Mouse (Mus musculus) layer of hippocampus, postnatal 36 days (tissue): Measurements from ENCODE around the gene Naglu. TPM values are rescaled to one million over a fixed set of nuclear protein-coding genes. Genes with fewer than 3 reads are reported as not detected.

Experiments used
- DNase-seq, 2 experiments: peaks; one replicate each; pipeline ENCODE4 v3.0.0; 2022
- total RNA-seq, 2 experiments: library from RNA; stranded (reverse); gene quantifications; 2 replicates each; pipeline ENCODE4 v1.2.3; 2021

The Naglu gene
- total RNA-seq, 2 experiments from 2014 or later, result 7.2 to 9.1 TPM

GRCm38 (mm10) chr11:101057860-101058259 is 12.0 kb upstream of the Naglu start:
- DNase-seq, result peak; percentile 76

- DNase-seq, result no peak
Observed at GRCm38 (mm10) chr11:101058726-101059125, 11.1 kb upstream of the Naglu start.

GRCm38 (mm10) chr11:101059473-101059872 is 10.3 kb upstream of the Naglu start:
- no peak for DNase-seq

- peak; percentile 55 to 62 for DNase-seq
Observed at GRCm38 (mm10) chr11:101060126-101060525, 9.7 kb upstream of the Naglu start.

GRCm38 (mm10) chr11:101061049-101061448 is 8.8 kb upstream of the Naglu start:
- DNase-seq, result no peak

GRCm38 (mm10) chr11:101062165-101062884 is 7.5 kb upstream of the Naglu start:
- DNase-seq, result peak; percentile 70 to 72

- DNase-seq, result no peak
Observed at GRCm38 (mm10) chr11:101062971-101063675, 6.7 kb upstream of the Naglu start.

GRCm38 (mm10) chr11:101063676-101064327 is 6.0 kb upstream of the Naglu start:
- DNase-seq, result peak in 1 of 2 experiments; percentile 63

- no peak for DNase-seq
Observed at GRCm38 (mm10) chr11:101064462-101064861, 5.3 kb upstream of the Naglu start.

- no peak for DNase-seq
Observed at GRCm38 (mm10) chr11:101065002-101065401, 4.8 kb upstream of the Naglu start.

- DNase-seq, result peak; percentile 69
Observed at GRCm38 (mm10) chr11:101066549-101067412, 3.0 kb upstream of the Naglu start.

GRCm38 (mm10) chr11:101070189-101070527 is 346 bp downstream of the Naglu start:
- no peak for DNase-seq

GRCm38 (mm10) chr11:101070987-101071386 is 1.2 kb downstream of the Naglu start:
- DNase-seq, result no peak

GRCm38 (mm10) chr11:101071810-101072428 is 2.1 kb downstream of the Naglu start:
- DNase-seq, result no peak

- no peak for DNase-seq
Observed at GRCm38 (mm10) chr11:101078121-101078520, 8.3 kb downstream of the Naglu start, which contains the start of gene Hsd17b1. TSS of gene Hsd17b1 (plus strand) at chr11:101078411.

GRCm38 (mm10) chr11:101079746-101080145 is 9.9 kb downstream of the Naglu start:
- DNase-seq, result no peak

GRCm38 (mm10) chr11:101080421-101080820 is 10.6 kb downstream of the Naglu start:
- DNase-seq, result no peak

GRCm38 (mm10) chr11:101081659-101082058 is 11.8 kb downstream of the Naglu start:
- no peak for DNase-seq

- DNase-seq, result peak; percentile 88
Observed at GRCm38 (mm10) chr11:101082208-101083082, 12.6 kb downstream of the Naglu start, which contains the start of gene Coasy. TSS of gene Coasy (plus strand) at chr11:101082565.

GRCm38 (mm10) chr11:101083083-101083697 is 13.4 kb downstream of the Naglu start:
- no peak for DNase-seq
